Mouse (Mus musculus) embryo, embryonic 11 days (tissue): ENCODE data around the gene Fzd10.

Experiments
- DNase-seq: peaks from one replicate; pipeline ENCODE4 v3.0.0-alpha.2; 2015

Fzd10 gene

DNA sequence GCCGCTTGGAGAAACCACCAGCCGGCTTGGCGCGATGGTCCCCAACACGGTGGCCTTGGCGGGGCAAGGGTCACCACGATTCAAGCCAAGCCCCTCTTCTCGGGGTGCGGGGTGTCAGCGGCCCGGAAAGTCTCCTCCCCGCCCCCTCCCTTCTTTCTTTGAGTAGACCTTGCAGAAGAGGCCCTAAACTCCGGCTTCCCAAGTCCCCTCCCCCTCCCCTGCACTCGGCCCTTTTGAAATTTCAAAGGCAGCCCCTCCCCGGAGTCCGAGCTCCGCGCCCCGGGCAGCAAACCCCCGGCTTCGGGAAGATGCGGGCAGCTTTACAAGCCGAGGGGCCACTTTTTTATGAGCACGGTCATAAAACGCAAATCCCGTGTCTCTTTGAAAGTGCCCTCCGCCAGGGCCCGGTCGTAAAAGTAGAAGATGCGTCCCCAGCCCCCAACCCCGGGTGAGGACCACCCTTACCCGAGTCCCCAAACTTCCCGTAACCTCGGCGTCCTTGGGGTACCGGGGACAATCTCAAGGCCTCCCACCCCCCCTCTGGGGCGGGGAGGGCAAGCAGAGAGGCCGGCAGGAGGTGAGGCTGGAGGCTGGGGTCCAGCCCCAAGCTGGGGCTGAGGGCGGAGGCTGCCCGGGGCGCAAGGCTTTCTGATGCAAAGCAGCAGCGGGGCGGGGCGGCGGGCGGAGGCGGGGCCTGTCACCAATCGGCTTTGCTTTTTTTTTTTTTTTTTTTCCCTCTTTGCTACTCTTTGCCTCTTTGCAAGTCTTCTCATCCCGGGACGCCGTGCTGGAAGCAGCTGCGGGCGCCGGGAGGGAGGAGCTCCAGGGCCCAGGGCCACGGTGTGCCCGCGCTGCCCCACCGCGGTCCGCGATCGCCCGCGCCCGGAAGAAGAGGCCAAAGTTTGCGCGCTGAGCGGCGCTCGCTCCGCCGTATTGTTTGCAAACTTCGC is at the start of gene Fzd10:
Fzd10 (plus strand) TSS at position 773 of the 950 bp plus-strand sequence.
- DNase-seq: peak; percentile 92

DNA sequence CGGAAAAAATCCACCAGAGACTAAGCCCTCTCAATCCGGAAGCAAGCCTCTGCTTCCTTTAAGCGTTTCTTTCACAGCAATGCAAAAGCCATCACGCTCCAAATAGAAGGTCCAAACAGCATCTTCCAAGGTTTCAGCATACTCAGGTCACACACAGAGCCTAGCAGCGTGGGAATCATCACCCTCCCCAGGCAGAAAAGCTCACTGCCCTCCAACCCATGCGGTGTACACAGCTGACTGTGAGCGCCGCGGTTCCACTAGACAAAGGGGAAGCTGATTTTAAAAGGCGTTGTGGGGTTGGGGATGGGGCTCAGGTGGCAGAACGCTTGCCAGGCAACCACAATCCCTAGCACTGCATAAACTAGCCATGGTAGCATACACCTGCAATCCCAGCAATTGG is 49.2 kb upstream of the Fzd10 start:
- peak; percentile 37 for DNase-seq

DNA sequence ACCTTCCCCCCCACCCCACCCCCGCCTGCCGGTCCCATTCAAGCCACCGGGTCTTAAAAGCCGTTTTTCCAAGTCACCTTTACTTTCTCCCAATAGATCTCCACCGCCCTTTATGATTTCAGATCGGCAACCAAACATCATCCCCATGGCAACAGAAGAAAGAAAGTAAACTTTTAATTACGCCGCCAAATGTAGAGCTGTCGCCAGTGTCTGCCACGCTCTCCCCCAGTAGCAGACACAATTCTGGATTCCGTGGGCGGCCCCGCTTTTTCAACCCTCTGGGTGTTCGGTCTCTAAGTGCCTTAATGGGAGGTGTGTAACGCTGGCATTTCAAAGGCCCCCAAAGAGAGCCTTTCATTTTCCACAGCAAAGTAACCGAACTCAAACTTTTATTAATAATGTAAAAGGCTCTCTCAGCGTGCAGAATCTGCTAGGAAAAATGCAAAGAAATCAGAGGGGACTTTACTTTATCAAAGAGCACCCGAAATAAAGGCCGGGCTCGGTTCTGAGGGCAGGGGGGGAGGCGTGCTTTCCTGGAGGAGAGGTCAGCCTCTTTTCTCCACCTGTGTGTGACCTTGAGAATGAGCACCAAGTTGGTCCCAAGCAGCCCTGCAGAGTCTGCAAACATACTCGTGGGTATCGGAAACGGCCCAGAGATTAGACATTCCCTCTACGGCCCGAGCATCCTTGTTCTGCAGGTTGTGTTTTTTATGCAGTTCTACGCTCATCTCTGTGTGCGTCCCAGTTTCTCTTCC is 48.3 kb upstream of the Fzd10 start:
- DNase-seq: peak; percentile 41

DNA sequence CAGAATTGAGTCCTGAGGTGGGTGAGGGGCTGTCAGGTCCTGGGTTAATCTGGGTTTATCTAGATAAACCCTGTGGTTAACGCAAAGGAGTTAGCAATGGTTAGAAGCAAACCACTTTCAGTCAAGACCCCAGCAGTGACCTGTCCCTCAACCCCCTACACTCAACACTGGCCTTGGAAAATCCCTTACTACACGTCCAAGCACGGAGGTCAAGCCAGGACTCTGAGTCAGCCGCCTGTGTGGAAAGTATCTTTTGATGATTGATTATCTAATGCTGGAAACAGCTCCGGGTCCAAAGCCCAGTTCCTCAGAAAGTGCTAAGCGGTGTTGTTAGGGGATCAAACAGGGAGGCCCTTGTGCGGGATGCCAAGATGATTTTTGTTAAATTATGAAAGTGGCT is 42.5 kb upstream of the Fzd10 start:
- DNase-seq: no peak

DNA sequence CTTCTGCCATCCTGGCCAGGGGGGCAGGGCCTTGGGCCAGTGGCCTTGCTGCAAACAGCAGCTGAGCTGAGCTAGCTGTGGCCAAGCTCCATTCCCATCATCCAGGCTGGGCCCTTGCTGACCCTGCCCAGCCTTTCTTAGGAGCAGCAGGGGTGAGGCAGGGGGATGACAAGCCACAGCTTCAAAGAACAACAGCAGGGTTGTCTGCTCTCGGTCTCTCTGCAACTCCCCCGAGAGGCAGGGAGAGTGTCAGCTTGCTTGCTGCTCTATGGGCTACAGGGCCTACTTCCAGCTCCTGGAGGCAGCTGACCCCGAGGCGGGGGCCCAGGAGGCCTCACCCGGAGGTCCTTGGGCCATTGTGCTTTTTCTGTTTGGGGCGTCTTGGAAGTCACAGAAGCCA is 33.3 kb upstream of the Fzd10 start:
- DNase-seq: peak; percentile 47

DNA sequence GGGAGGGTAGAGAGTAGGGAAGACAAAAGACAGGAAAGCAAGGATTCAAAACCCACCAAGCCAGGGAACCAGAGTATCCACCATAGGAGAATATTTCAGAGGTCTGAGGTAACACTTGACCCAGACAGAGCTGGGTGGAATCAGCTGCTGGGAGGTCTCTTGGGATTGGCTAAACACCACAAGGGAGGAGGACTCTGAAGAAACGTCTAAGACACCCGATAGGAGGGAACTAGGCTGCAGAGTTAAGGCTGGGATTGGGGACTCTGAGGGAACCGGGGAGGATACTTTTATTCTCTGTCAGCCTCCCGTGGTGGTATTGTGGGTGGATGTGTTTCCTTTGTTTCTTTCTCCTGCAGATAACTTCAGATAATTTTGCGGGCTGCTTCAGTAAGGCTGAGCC is 31.7 kb upstream of the Fzd10 start:
- DNase-seq: no peak

DNA sequence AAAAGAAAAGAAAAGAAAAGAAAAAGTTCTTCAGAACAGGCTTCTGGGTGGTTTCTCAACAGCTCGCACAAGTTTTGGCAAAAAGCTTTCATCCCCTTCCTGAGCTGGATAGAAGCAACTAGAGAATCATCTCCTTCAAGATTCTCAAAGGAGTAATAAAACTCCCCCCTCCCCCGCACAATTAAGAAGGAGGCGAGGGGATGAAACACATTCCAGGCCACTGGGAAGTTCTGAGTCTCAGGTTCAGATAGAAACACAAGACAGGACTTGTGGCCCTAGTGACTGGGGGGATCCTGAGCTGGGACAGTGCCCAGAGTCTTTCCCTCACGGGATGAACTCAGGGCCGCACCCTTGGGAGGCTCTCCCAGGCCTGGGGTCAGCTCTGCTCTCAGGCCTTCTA is 30.6 kb upstream of the Fzd10 start:
- DNase-seq: no peak

DNA sequence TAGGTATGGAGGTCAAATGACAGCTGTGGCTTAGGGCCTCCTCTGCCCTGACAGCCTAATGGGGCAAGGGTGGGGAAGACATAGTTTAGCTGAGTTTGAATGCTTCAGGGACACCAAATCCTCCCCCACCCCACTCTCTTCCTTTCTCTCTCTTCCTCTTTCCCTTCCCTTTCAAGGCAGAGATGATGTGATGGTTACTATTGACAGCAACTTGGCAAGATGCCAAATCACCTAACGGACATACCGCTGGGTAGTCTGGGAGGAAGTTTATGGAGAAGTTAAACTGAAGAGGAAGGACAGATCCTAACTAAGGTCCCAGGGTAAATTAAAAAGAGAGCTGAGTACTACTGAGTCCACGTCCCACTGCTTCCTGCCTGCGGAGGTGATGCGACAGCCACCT is 29.8 kb upstream of the Fzd10 start:
- no peak for DNase-seq

DNA sequence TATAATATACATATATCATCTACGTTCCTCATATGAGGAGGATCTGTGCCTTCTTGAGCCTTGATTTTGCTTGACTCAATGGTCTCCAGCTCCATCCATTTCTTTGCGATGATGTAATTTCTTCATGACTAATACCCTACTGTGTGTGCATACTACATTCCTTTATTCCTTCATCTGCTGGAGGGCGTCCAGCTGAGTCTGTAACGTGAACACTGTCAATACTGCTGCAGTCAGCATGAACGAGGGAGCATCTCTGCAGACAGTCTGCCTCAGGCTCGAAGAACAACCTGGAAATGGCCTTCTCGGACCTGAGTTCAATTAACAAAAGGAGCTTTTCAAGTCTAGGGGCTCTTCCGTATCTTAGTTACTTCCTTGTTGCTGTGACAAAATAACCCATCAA is 28.9 kb upstream of the Fzd10 start:
- no peak for DNase-seq

DNA sequence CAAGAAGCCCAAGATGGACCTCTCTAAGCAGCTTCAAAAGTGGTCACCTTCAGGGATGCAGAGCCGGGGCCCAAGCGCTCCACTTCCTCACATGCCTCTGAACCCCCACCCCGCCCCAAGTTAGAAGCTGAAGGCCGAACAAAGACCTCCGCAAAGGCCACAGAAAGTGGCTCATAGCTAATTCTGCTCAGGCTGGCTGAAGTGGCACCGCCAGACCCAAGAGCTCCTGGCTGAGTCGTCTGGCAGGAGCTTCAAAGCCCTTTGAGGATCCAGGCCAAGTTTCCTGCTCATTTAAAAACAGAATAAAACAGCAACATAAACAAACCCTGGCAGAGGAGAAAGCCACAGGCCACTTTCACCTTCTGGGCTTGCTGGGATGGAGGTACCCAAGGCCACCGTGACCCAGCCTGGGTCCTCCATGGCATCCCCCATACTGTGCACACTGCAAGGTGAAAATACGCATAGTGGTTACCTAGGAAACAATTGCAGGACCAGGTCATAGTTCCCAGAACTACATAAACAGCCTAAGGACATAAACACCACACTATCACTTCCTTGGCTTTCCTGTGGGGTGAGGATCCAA is 24.6 kb upstream of the Fzd10 start:
- no peak for DNase-seq

DNA sequence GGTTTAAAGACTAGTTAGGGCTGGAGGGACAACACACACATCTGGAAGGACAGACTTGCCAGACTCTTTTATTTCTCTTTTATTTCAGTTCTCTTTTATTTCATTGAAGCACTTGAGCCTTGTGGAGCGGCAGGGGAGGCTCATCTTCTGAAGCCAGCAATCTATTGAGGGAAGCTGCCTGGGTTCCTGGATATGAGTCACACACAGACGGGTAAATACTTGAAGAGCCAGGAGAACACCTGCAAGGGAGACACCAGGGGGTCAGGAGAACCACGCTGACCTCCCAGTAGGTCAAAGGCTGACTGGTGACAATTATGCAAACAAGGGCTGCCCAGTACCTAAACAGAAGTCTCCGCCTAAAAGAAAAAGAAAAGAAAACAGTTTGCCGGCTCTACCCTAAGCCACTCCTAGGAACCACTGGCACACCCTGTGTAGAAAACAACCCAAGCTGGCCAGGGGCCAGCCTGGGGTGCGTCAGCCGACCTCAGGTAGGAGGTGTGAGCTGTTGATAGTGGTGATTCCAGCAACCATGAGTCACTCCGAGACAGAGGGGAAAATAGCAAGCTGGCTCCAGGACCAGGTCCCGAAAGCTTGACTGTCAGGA is 21.5 kb upstream of the Fzd10 start:
- DNase-seq: no peak

DNA sequence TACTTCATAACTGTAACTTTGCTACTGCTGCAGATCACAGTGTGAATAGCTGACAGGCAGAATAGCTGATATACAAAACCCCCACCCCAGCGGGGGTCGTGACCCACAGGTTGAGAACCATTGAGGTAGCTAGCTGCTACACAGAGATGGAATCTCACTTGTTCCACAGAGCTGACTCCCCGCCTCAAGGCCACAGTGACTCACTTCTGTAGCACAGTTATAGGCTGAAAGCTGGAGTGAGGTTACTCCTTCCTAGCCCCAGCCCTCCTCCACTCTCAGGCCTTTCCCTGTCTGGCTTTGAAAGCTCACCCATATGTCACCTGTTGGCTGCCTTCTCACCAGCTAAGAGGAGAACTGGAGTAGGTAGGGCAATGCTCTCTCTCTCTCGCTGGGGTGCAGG is 19.7 kb upstream of the Fzd10 start:
- no peak for DNase-seq

DNA sequence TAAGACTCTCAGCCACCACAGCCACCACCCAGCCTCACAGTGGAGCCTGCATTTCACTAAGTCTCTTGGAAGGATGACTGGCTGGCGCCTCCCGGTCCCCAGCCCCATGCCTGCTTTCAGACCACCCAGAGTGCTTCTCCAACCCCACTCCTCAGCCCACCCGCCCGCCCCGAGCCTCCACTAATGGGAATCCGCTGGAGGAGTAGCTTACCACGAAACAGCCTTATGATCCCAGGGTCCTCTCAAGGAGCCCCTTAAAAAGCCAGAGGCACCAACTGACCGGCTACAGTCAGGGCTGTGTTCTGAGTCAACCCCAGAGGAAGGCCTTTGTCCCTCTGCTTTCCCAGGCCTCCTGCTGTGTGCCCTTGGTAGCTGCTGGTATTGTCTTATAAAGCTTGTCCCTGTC is 19.1 kb upstream of the Fzd10 start:
- peak; percentile 59 for DNase-seq

DNA sequence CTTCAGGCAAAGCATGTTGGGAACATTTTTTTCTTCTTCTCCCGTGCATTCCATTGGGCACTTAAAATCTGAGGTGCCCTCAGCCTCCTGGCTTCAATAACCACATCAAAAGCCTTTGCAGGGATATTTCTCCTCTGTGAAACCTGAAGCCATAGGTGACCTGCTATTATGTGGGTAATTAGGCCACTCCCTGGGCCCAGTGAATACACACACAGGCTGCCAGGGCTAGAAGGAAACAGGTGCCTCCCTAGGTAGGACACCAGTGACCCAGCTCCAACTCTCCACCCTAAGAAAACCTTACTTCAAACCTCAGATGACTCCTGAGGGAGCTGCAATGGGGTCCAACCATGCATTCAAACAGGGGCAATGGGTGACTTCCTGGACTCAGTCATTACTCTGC is 11.4 kb upstream of the Fzd10 start:
- no peak for DNase-seq

DNA sequence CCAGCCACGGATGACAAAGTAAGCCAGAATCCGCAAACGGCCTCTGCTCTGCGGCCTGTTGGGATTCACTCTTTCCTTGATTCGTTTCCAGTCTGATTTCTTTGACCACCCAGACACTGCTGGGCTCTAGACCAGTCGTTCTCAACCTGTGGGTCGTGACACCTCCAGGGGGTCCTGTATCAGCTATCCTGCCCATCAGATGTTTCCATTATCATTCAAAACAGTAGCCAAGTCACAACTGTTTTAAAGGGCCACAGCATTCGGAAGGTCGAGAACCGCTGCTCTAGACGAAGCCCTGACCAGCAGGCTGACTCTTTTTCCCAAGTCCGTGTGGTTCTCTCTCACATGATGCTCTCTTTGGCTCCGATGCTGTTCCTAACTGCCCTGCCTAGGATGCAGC is 7.2 kb upstream of the Fzd10 start:
- no peak for DNase-seq

DNA sequence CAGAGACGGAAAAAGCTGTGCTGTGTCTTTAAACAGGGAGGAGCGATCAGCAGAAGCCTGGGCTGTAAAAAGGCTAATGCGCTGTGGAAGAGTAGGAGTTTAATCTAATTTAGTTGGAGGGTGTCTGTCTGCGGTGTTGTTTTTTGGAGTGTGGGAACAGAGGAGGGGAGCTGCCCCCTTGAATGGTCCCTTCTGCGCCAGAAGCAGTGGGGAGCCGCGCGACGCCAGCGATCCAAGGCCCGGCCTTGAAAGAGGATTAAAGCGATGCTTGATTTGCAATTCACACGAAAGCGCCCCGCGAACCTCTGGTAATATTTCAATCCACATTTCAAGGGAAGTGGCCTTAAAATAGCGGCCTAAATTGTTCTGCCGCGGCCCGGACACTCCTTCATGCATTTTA is 3.8 kb upstream of the Fzd10 start:
- DNase-seq: peak; percentile 79

DNA sequence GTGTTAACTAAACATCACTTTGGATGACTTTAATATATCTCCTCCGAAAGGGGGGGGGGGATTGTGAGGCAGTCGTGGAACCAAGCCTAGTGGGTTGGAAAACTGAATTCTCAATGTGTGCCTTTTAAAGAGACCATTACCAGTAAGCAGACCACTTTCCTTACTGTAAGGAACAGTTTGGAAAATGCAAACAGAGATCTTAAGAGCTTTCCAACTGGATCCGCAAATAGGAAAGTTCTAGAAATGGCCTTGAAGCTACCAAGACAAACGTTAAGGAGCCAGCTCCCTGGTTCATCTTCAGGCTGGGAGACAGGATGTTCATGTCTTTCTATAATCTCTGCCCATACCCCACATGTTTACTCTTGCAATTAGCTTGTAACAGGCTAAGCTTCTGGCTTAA is 3.3 kb upstream of the Fzd10 start:
- DNase-seq: no peak

DNA sequence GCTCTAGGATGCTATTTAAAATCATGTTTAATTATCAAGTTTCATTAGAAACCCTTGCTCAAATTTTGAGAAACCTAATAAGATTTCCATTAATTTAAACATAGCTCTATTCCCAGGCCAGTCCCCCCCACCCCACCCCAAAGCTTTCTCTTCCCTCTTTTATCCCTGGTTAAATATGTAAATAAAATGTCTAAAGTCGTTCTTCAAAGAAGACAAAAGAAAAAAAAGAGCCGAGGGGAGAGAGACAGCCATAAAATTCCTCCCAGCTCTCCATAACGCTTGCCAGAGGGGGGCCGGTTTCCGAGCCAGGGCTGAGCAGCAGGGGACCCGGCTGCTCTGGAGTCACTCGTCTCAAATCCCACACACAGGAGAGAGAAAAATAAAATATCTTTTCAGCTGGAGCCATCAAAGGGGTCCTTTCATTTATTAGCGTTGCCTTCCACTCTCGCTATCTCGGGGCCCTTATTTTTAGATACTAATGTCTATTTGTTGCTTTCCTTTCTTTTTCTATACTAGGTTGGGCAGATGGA is 2.4 kb upstream of the Fzd10 start:
- DNase-seq: peak; percentile 68

DNA sequence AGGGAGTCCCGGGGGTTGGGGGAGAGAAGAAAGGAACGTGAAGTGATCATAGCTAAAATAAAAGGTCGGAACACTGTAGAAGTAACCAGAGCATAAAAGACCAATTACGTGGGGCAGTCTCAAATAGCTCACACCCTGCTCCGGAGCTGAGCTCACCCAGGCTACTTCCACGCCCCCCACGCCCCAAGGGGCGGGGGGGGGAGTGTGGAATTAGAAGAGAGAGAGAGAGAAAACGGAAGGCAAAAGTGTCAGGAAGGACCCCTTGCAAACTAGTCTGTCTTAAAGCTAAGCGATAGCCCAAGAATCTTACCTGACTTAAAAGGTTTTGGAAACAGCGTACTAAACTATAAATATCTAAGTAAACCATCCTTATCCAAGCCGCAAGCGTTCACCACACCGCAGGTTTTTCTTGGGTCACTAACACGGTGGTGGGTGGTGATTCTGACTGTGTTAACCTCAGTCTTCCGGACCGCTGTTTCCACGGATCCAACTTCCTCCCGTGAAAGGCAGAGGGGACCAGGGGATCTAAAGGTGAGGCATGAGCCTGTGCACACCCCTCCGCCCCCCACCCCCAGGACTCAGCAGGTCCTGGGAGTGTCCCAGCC is 1.8 kb upstream of the Fzd10 start:
- peak; percentile 65 for DNase-seq

DNA sequence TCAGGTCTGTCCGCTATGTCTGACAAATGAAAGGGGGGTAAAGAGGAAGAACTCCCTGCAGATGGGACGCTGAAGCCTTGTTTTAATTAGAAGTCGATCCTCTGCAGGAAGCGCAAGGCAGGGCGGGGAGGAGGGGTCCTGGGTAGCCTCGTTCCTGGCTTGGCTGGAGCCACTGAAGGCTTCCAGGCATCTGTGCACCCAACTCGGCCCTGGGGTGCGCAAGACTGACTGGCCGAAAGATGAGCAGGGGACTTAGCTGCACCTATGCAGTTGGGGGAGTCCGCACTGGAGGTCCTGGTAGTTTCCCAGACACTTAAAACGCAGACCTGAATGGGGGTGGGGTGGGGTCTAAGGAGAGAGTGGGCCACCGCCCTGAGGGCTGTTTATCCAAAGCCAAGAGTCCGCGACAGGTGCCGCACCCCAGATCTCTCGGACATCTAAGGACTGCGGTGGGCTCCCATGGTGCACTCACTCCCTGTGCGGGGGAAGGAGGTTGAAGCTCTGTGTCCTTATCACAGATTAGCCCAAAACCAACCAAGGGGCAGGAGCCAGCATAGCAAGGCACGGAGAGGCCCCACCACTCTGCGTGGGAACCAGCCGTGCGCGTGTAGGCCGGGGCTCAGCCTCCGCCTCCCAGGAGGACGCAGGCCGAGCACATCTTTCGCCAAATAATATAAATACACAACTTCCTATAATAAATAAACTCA is 1.1 kb upstream of the Fzd10 start:
- peak; percentile 76 for DNase-seq

DNA sequence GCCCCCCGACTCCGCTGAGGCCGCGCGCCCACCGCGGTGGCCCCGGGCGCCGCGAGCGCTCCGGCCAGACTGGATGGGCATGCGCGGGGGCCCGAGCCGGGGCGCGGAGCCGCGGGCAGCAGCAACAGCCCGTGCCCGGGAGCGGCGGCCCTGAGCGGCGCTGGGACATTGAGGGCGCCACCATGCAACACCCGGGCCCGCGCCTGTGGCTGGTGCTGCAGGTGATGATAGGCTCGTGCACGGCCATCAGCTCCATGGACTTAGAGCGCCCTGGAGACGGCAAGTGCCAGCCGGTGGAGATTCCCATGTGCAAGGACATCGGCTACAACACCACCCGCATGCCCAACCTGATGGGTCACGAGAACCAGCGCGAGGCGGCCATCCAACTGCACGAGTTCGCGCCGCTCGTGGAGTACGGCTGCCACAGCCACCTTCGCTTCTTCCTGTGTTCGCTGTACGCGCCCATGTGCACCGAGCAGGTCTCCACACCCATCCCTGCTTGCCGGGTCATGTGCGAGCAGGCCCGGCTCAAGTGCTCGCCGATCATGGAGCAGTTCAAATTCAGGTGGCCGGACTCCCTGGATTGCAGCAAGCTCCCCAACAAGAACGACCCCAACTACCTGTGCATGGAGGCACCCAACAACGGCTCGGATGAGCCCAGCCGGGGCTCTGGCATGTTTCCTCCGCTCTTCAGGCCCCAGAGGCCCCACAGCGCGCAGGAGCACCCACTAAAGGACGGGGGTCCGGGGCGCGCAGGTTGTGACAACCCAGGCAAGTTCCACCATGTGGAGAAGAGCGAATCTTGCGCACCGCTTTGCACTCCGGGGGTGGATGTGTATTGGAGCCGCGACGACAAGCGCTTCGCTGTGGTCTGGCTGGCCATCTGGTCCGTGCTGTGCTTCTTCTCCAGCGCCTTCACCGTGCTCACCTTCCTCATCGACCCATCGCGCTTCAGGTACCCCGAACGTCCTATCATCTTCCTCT is 684 bp downstream of the Fzd10 start:
- DNase-seq: no peak
